Mouse (Mus musculus) neural tube, embryonic 14.5 days (tissue): ENCODE measurements around the gene Kifap3. TPM values are rescaled to one million over a fixed set of nuclear protein-coding genes. Genes with fewer than 3 reads are reported as not detected.

Experiments
- ATAC-seq: fragments of 200-750 bp; cut with Nextera tagmentation; 2 replicates; pipeline ENCODE4 v1.8.0; 2017; ENCODE audit warnings: low read depth, mild to moderate bottlenecking, moderate TSS enrichment, moderate library complexity
- H3K27ac ChIP-seq: fragments of 300-500 bp; sonication (generic); 2 replicates; pipeline ENCODE4 v1.5.1; 2014; ENCODE audit warnings: low read depth, mild to moderate bottlenecking, control low read depth, low read length, moderate library complexity, mixed read lengths
- H3K27me3 ChIP-seq: fragments of 300-500 bp; sonication (generic); 2 replicates; pipeline ENCODE4 v1.6.1; 2014; ENCODE audit warnings: low read length; ENCODE audit not compliant: control insufficient read depth, insufficient read depth
- H3K36me3 ChIP-seq: fragments of 300-500 bp; sonication (generic); 2 replicates; pipeline ENCODE4 v1.6.1; 2014; ENCODE audit warnings: low read length, mixed read lengths; ENCODE audit not compliant: control insufficient read depth, insufficient read depth
- H3K4me1 ChIP-seq: fragments of 300-500 bp; sonication (generic); 2 replicates; pipeline ENCODE4 v1.6.1; 2014; ENCODE audit warnings: low read length; ENCODE audit not compliant: control insufficient read depth, insufficient read depth
- H3K4me2 ChIP-seq: fragments of 300-500 bp; sonication (generic); 2 replicates; pipeline ENCODE4 v1.6.1; 2014; ENCODE audit warnings: mild to moderate bottlenecking, low read depth, low read length, control low read depth
- H3K4me3 ChIP-seq: fragments of 300-500 bp; sonication (generic); 2 replicates; pipeline ENCODE4 v1.5.1; 2014; ENCODE audit warnings: low read depth, low read length, control low read depth, mixed read lengths
- H3K9ac ChIP-seq: fragments of 300-500 bp; sonication (generic); replicated peaks from 2 replicates; pipeline ENCODE4 v1.6.1; 2014; ENCODE audit warnings: low read depth, mild to moderate bottlenecking, control low read depth, low read length, mixed read lengths
- H3K9me3 ChIP-seq: fragments of 300-500 bp; sonication (generic); 2 replicates; pipeline ENCODE4 v1.6.1; 2016; ENCODE audit warnings: low read length; ENCODE audit not compliant: control insufficient read depth
- WGBS: fragments of 180-500 bp; shearing (Covaris S2); extraction: QIAGEN DNeasy Blood & Tissue Kit; methylation state at CpG from one replicate; pipeline ENCODE4 v1.1.7; 2014; 5-methylcytosine and 5-hydroxymethylcytosine counted together
- polyA plus RNA-seq: library from polyadenylated mRNA; unstranded; fragments of >200 nt; fragmentation: Nextera tagmentation; extraction: Ambion mirVana; gene quantifications from 2 replicates; pipeline ENCODE4 v1.2.1, GENCODE M21; 2014

Gene Kifap3
- polyA plus RNA-seq, 1 experiment from 2014 or later: 178 TPM

- Histone ChIP-seq H3K9me3 (no peaks in the 10 kb centered on the region), H3K36me3 (peaks cover 36% of the 10 kb centered on the region), H3K4me3 (no peak overlapping the region), H3K4me1 (no peaks in the 10 kb centered on the region), H3K9ac (no peak overlapping the region), H3K4me2 (no peak overlapping the region), H3K27me3 (no peaks in the 10 kb centered on the region), H3K27ac (no peak overlapping the region)
- ATAC-seq: no peak
Measured at GRCm38 (mm10) chr1:163861538-163861937, 82.2 kb downstream of the Kifap3 start.

- WGBS: 95% methylated on average over 3 of the region's 3 CpGs
Measured at GRCm38 (mm10) chr1:163873158-163873557, 93.8 kb downstream of the Kifap3 start.

DNA sequence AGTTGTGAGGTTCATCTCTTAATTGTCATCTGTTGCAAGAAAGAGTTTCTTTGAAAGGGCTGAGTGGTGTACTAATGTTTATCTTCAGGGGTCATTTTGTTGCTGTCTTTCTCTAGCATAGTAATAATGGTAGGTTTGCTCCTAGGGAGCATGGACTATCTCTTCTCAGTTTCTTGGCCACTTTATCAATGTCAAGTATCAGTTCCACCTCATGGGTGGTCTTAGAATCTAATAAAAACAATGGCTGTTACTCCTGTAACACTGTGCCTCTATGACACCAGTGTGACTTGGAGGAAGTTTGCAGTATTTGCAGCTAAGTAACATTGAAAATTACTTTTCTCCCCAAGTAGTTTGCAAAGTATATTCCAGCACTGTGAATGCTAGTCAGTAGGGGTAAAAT, 110.2 kb downstream of the Kifap3 start:
- Histone ChIP-seq H3K4me3 (no peak overlapping the region), H3K27ac (no peak overlapping the region), H3K36me3 (0 out of 2 replicates have a peak, but pooled peaks cover 4% of the 10 kb centered on the region), H3K9me3 (no peaks in the 10 kb centered on the region), H3K4me1 (no peaks in the 10 kb centered on the region), H3K27me3 (no peaks in the 10 kb centered on the region), H3K9ac (no peak overlapping the region), H3K4me2 (no peak overlapping the region)
- no peak for ATAC-seq

More at GRCm38 (mm10) chr1:163873158-163873557, 93.8 kb downstream of the Kifap3 start:
- H3K27ac ChIP-seq: no peak overlapping the region
- H3K36me3 ChIP-seq: no peaks in the 10 kb centered on the region
- no peak for ATAC-seq
- H3K4me2 ChIP-seq: no peak overlapping the region
- no peak overlapping the region for H3K4me3 ChIP-seq
- no peaks in the 10 kb centered on the region for H3K9me3 ChIP-seq
- no peak overlapping the region for H3K9ac ChIP-seq
- no peaks in the 10 kb centered on the region for H3K4me1 ChIP-seq
- no peaks in the 10 kb centered on the region for H3K27me3 ChIP-seq

- H3K9me3 ChIP-seq: no peaks in the 10 kb centered on the region
- H3K36me3 ChIP-seq: no peaks in the 10 kb centered on the region; the same call in 1 of the 2 replicates
- no peak overlapping the region for H3K4me2 ChIP-seq
- ATAC-seq: no peak
- H3K9ac ChIP-seq: no peak overlapping the region
- WGBS: 94% methylated on average over 5 of the region's 5 CpGs
- H3K27ac ChIP-seq: no peak overlapping the region
- no peaks in the 10 kb centered on the region for H3K4me1 ChIP-seq
- no peak overlapping the region for H3K4me3 ChIP-seq
- no peaks in the 10 kb centered on the region for H3K27me3 ChIP-seq
Measured at GRCm38 (mm10) chr1:163893294-163893693, 113.9 kb downstream of the Kifap3 start.

DNA sequence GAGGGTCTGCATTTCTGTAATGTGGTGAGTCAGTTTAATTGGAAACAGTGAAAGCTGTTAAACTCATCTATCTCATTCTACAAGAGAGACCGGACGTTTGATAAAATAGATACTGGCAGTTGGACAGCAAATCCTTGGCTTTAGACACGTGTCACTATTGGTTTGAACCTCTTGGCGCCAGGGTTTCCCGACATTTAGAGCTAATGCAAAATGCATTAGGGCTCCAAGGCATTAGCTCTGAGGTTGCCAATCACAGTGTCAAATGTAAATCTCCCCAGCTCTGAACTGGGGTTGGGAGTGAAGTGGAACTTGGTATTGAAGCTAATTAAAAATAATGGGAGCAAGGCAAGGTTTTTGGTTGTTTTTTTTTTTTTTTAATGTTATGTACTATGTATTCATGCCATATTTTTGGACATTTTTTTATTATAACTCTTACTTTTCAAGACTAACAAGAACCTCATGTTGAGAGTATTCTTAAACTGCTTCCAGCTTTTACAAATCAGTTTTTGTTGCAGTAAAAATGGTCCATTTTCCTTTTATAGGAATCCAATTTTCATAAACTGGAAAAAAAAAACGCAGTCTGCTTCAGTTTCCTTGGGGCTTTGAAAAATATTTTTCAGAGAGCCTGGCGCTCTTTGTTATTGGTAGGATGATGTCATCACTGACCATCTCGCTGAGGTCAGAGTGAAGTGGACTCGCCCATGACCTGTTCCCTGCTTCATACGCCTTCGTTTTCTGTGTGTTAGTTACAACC, 114.6 kb downstream of the Kifap3 start:
- 80% methylated on average over 11 of the region's 11 CpGs for WGBS
- Histone ChIP-seq H3K4me1 (no peaks in the 10 kb centered on the region), H3K9me3 (no peaks in the 10 kb centered on the region), H3K27ac (no peak overlapping the region), H3K9ac (no peak overlapping the region), H3K4me3 (no peak overlapping the region), H3K36me3 (no peaks in the 10 kb centered on the region; the same call in 1 of the 2 replicates), H3K4me2 (no peak overlapping the region), H3K27me3 (no peaks in the 10 kb centered on the region)
- no peak for ATAC-seq

DNA sequence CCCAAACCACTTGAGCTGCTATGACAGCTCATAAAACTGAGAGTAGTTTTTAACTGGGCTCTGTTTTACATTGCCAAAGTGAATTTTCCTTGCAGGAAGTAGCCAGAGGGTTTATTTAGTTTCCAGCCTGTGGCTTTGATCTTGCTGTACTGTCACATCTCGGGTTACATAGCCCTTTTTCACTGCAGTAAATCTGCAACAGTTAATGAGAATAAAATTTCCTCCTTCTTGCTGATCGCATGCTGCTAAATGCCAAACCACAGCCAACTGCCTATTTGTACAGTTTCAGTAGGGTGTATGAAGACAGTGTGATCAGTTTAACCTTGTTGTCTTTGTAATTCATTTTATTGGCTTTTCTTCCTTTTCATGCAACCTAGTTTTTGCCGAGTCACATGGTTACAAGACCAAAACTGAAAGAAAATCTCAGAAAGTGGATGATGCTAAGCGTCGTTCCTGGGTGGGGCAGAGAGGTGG, 118.9 kb downstream of the Kifap3 start:
- Histone ChIP-seq H3K4me3 (no peak overlapping the region), H3K4me2 (no peak overlapping the region), H3K36me3 (no peaks in the 10 kb centered on the region; the same call in 1 of the 2 replicates), H3K4me1 (no peaks in the 10 kb centered on the region), H3K9me3 (no peaks in the 10 kb centered on the region), H3K27ac (no peak overlapping the region), H3K9ac (no peak overlapping the region), H3K27me3 (no peaks in the 10 kb centered on the region)
- 69% methylated on average over 5 of the region's 5 CpGs for WGBS
- no peak for ATAC-seq

GRCm38 (mm10) chr1:163899575-163899974, 120.2 kb downstream of the Kifap3 start:
- Histone ChIP-seq H3K4me2 (no peak overlapping the region), H3K27me3 (no peaks in the 10 kb centered on the region), H3K4me3 (no peak overlapping the region), H3K27ac (no peak overlapping the region), H3K4me1 (no peaks in the 10 kb centered on the region), H3K36me3 (no peaks in the 10 kb centered on the region; the same call in 1 of the 2 replicates), H3K9me3 (no peaks in the 10 kb centered on the region), H3K9ac (no peak overlapping the region)
- WGBS: 95% methylated on average over 2 of the region's 2 CpGs
- ATAC-seq: no peak

DNA sequence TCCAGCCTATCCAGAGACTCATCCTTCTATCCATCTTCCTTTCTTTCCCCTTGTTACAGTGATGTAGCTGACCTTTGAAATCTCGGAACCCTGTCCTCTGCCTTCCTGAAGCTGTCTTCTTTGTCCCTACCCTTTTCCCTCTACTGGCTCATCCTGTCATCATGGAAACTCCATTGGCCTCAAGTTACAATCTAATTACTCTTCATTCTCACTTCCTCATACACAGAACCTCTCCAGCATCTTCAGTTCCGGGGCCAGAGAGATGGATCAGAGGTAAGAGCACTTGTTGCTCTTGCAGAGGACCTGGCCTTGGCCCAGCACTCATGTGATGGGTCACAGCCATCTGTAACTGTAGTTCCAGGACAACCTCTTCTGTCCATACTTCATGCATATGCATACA, 120.8 kb downstream of the Kifap3 start:
- H3K4me2 ChIP-seq: no peak overlapping the region
- WGBS: 90% methylated on average over 2 of the region's 2 CpGs
- no peaks in the 10 kb centered on the region for H3K27me3 ChIP-seq
- ATAC-seq: no peak
- H3K4me1 ChIP-seq: no peaks in the 10 kb centered on the region
- H3K9ac ChIP-seq: no peak overlapping the region
- no peak overlapping the region for H3K27ac ChIP-seq
- H3K9me3 ChIP-seq: no peaks in the 10 kb centered on the region
- no peak overlapping the region for H3K4me3 ChIP-seq
- H3K36me3 ChIP-seq: no peaks in the 10 kb centered on the region

GRCm38 (mm10) chr1:163903411-163903810, 124.0 kb downstream of the Kifap3 start:
- ATAC-seq: no peak
- Histone ChIP-seq H3K36me3 (no peaks in the 10 kb centered on the region), H3K4me1 (no peaks in the 10 kb centered on the region), H3K9ac (no peak overlapping the region), H3K9me3 (no peaks in the 10 kb centered on the region), H3K4me2 (no peak overlapping the region), H3K4me3 (no peak overlapping the region), H3K27ac (no peak overlapping the region), H3K27me3 (no peaks in the 10 kb centered on the region)
- 93% methylated on average over 3 of the region's 3 CpGs for WGBS
